Mouse (Mus musculus) adrenal gland, postnatal 0 days (tissue): Measurements from ENCODE around the gene Gm10775. TPM values are rescaled to one million over a fixed set of nuclear protein-coding genes. Genes with fewer than 3 reads are reported as not detected.

Source experiments
- polyA plus RNA-seq: library from polyadenylated mRNA; unstranded; fragments of >200 nt; fragmentation: Nextera tagmentation; extraction: Ambion mirVana; gene quantifications from 2 replicates; pipeline ENCODE4 v1.2.1, GENCODE M21; 2015

Gm10775 gene
- polyA plus RNA-seq = not detected in 2 replicates

DNA sequence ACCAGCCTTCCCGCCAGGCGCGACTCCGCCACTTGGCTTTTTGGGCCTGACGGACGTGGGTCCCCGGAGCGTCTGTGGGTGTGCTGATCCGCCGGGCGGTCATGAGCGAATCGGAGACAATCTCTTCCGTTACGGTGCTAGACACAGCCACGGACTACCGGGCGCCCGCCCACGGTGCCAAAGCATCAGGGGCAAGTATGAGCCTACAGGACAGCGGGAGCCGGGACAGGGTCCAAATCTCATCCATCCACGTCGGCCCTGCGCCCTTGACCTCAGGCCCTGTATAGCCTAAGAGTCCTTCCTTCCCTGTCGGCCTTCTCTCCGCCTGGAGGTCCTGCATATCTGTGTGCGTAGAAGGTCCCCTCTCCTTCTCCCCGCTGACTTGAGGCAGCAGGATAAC lies at the start of gene Gm10775:
TSS of gene Gm10775 (plus strand) at position 301 of the 400 bp plus-strand sequence.

GRCm38 (mm10) chr13:65278383-65279341 lies 19.3 kb downstream of the Gm10775 start, which contains the start of gene Zfp369:
Gene Zfp369, plus strand, starts transcription at chr13:65278814.

Other genes starting within 250 kb of the Gm10775 start
- not detected in 2 replicates for gene Spata31d1c, start 226.5 kb upstream of the Gm10775 start, polyA plus RNA-seq
- not detected in 2 replicates for gene Prss47, start 206.8 kb upstream of the Gm10775 start, polyA plus RNA-seq
- 28.7 and 43.6 TPM in 2 replicates for gene Mfsd14b, start 146.6 kb upstream of the Gm10775 start, polyA plus RNA-seq
- not detected in 2 replicates for gene Olfr465-ps1, start 121.5 kb upstream of the Gm10775 start, polyA plus RNA-seq
- gene Olfr466, start 109.3 kb upstream of the Gm10775 start, polyA plus RNA-seq = not detected in 2 replicates
- not detected in 2 replicates for gene Nlrp4f, start 53.6 kb upstream of the Gm10775 start, polyA plus RNA-seq
- gene Zfp369, start 19.3 kb downstream of the Gm10775 start, polyA plus RNA-seq = 4.2 and 6.1 TPM in 2 replicates